Mouse (Mus musculus) retina, embryonic 14.5 days (tissue): Measurements from ENCODE around the gene Cyp4f16.
A peak's percentile ranks its signal among the peaks of the same experiment; 100 is the strongest.
"Not testable (repeated sequence)": the region's sequence is repeated elsewhere in the genome, so short reads cannot be mapped to it uniquely, and the experiment has no call there.

ENCODE experiments used
- DNase-seq: peaks from one replicate; pipeline ENCODE4 v3.0.0-alpha.2; 2015; ENCODE audit warnings: low spot score

Cyp4f16 gene

GRCm38 (mm10) chr17:32536051-32536866, at the start of gene Cyp4f16:
TSS of gene Cyp4f16 (plus strand) at chr17:32536558.
- DNase-seq, result peak; percentile 70

- DNase-seq, result peak; percentile 75
Observed at GRCm38 (mm10) chr17:32492349-32492980, 43.9 kb upstream of the Cyp4f16 start.

- peak; percentile 90 for DNase-seq
Observed at GRCm38 (mm10) chr17:32494601-32495000, 41.8 kb upstream of the Cyp4f16 start.

GRCm38 (mm10) chr17:32500511-32500910, 35.8 kb upstream of the Cyp4f16 start:
- DNase-seq, result not testable (repeated sequence)

GRCm38 (mm10) chr17:32501051-32501450, 35.3 kb upstream of the Cyp4f16 start:
- no peak for DNase-seq

GRCm38 (mm10) chr17:32503111-32503510, 33.2 kb upstream of the Cyp4f16 start:
- no peak for DNase-seq

GRCm38 (mm10) chr17:32505851-32506728, 30.3 kb upstream of the Cyp4f16 start, which contains the start of gene Cyp4f17:
TSS of gene Cyp4f17 (plus strand) at chr17:32506050.
- peak; percentile 70 for DNase-seq

GRCm38 (mm10) chr17:32506729-32507245, 29.6 kb upstream of the Cyp4f16 start:
- DNase-seq, result no peak

GRCm38 (mm10) chr17:32516126-32516525, 20.2 kb upstream of the Cyp4f16 start:
- DNase-seq, result no peak

GRCm38 (mm10) chr17:32521981-32522380, 14.4 kb upstream of the Cyp4f16 start:
- DNase-seq, result no peak

GRCm38 (mm10) chr17:32522386-32522785, 14.0 kb upstream of the Cyp4f16 start:
- DNase-seq, result no peak

- DNase-seq, result no peak
Observed at GRCm38 (mm10) chr17:32522816-32523215, 13.5 kb upstream of the Cyp4f16 start.

GRCm38 (mm10) chr17:32523895-32524294, 12.5 kb upstream of the Cyp4f16 start:
- DNase-seq, result no peak

GRCm38 (mm10) chr17:32526341-32526740, 10.0 kb upstream of the Cyp4f16 start:
- not testable (repeated sequence) for DNase-seq

GRCm38 (mm10) chr17:32527748-32528147, 8.6 kb upstream of the Cyp4f16 start:
- no peak for DNase-seq

GRCm38 (mm10) chr17:32528408-32529337, 7.7 kb upstream of the Cyp4f16 start:
- DNase-seq, result peak; percentile 92

- not testable (repeated sequence) for DNase-seq
Observed at GRCm38 (mm10) chr17:32532356-32532755, 4.0 kb upstream of the Cyp4f16 start.

GRCm38 (mm10) chr17:32534068-32534467, 2.3 kb upstream of the Cyp4f16 start:
- no peak for DNase-seq

GRCm38 (mm10) chr17:32536867-32537250, 501 bp downstream of the Cyp4f16 start:
- no peak for DNase-seq

- not testable (repeated sequence) for DNase-seq
Observed at GRCm38 (mm10) chr17:32544792-32545191, 8.4 kb downstream of the Cyp4f16 start.

- not testable (repeated sequence) for DNase-seq
Observed at GRCm38 (mm10) chr17:32550377-32550776, 14.0 kb downstream of the Cyp4f16 start.
